Mouse (Mus musculus) CH12.LX (cell line): Measurements from ENCODE around the gene Tspan17.

Source experiments
- CTCF ChIP-seq, 2 experiments: IDR thresholded peaks in 1 of 2; conservative IDR thresholded peaks in 1 of 2; 2 replicates each; pipeline ENCODE4 v1.5.1; 2011 to 2012; ENCODE audit warnings: low read depth in 2 of 2, low read length in 2 of 2, improper control_type of control experiment in 1 of 2, inconsistent platforms in 1 of 2, mild to moderate bottlenecking in 1 of 2, moderate library complexity in 1 of 2
- EP300 ChIP-seq: IDR thresholded peaks from 2 replicates; pipeline ENCODE4 v1.6.1; 2011; ENCODE audit warnings: low read length, improper control_type of control experiment
- HCFC1 ChIP-seq: IDR thresholded peaks from 2 replicates; pipeline ENCODE4 v1.6.1; 2012; ENCODE audit warnings: low read depth, mild to moderate bottlenecking, inconsistent platforms, low read length, improper control_type of control experiment
- MAFK ChIP-seq: IDR thresholded peaks from 2 replicates; pipeline ENCODE4 v1.6.1; 2011; ENCODE audit warnings: low read length, improper control_type of control experiment; ENCODE audit not compliant: insufficient replicate concordance
- MAZ ChIP-seq: IDR thresholded peaks from 2 replicates; pipeline ENCODE4 v1.6.1; 2012; ENCODE audit warnings: low read depth, mild to moderate bottlenecking, inconsistent platforms, low read length, improper control_type of control experiment, moderate library complexity
- MYC ChIP-seq: IDR thresholded peaks from 2 replicates; pipeline ENCODE4 v1.6.1; 2011; ENCODE audit warnings: low read depth, mild to moderate bottlenecking, improper control_type of control experiment, low read length
- POLR2A ChIP-seq: IDR thresholded peaks from 2 replicates; pipeline ENCODE4 v1.6.1; 2011; ENCODE audit warnings: low read depth, mild to moderate bottlenecking, improper control_type of control experiment, low read length
- POLR2AphosphoS2 ChIP-seq: IDR thresholded peaks from 2 replicates; pipeline ENCODE4 v1.6.1; 2011; ENCODE audit warnings: low read depth, low read length, improper control_type of control experiment
- ZNF384 ChIP-seq: IDR thresholded peaks from 2 replicates; pipeline ENCODE4 v1.6.1; 2012; ENCODE audit warnings: low read depth, low read length, improper control_type of control experiment, inconsistent platforms

DNA sequence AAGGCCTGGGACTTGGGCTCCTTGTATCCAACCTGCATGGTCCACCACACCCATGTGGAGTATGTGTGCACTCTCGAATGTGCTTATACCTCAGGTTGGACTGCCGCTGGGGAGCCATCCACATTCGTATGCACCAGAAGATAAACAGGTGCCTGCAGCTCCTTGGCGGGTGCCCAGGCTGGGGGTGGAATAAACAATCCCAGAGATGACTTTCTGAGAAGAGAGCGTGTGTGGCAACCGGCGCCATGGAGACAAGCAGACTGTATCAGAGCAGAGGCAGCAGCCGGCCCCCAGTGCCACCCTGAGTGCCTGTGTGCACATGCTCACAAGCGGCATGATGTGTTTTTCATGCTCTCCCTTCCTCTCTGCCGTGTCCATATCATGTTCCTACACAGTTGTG lies 36.5 kb upstream of the Tspan17 start:
- TF ChIP-seq POLR2A: no peak
- TF ChIP-seq MAFK: no peak
- TF ChIP-seq ZNF384: no peak
- no peak for TF ChIP-seq CTCF (conservative IDR thresholded peaks at IDR 0.05 in 1 of 2, IDR thresholded peaks at IDR 0.05 in 1 of 2; ENCODE audit: low read depth in 2 of 2, low read length in 2 of 2)
- TF ChIP-seq MAZ: no peak
- TF ChIP-seq HCFC1: no peak
- no peak for TF ChIP-seq POLR2AphosphoS2
- TF ChIP-seq EP300: no peak
- TF ChIP-seq MYC: no peak
